Mouse (Mus musculus) embryonic facial prominence, embryonic 14.5 days (tissue): ENCODE measurements around the gene Mthfd1l. TPM values are rescaled to one million over a fixed set of nuclear protein-coding genes. Genes with fewer than 3 reads are reported as not detected.

ENCODE experiments used
- ATAC-seq: fragments of 200-750 bp; cut with Nextera tagmentation; 2 replicates; pipeline ENCODE4 v1.8.0; 2017; ENCODE audit warnings: low read depth, moderate number of reproducible peaks, moderate TSS enrichment
- DNase-seq: peaks from one replicate; pipeline ENCODE4 v3.0.0-alpha.2; 2015; ENCODE audit warnings: low spot score
- H3K27ac ChIP-seq: fragments of 300-500 bp; sonication (generic); replicated peaks from 2 replicates; pipeline ENCODE4 v1.5.1; 2014; ENCODE audit warnings: low read depth, mild to moderate bottlenecking, low read length, moderate library complexity
- H3K27me3 ChIP-seq: fragments of 300-500 bp; sonication (generic); replicated peaks from 2 replicates; pipeline ENCODE4 v1.6.1; 2014; ENCODE audit warnings: low read length; ENCODE audit not compliant: control insufficient read depth, insufficient read depth
- H3K36me3 ChIP-seq: fragments of 300-500 bp; sonication (generic); 2 replicates; pipeline ENCODE4 v1.6.1; 2014; ENCODE audit warnings: low read length, mixed read lengths; ENCODE audit not compliant: control insufficient read depth, insufficient read depth
- H3K4me1 ChIP-seq: fragments of 300-500 bp; sonication (generic); 2 replicates; pipeline ENCODE4 v1.6.1; 2014; ENCODE audit warnings: antibody characterized with exemption, low read length; ENCODE audit not compliant: control insufficient read depth, insufficient read depth
- H3K4me2 ChIP-seq: fragments of 300-500 bp; sonication (generic); 2 replicates; pipeline ENCODE4 v1.6.1; 2014; ENCODE audit warnings: low read depth, mild to moderate bottlenecking, low read length, moderate library complexity, mixed read lengths
- H3K4me3 ChIP-seq: fragments of 300-500 bp; sonication (generic); 2 replicates; pipeline ENCODE4 v1.5.1; 2014; ENCODE audit warnings: low read depth, mild to moderate bottlenecking, low read length
- H3K9ac ChIP-seq: fragments of 300-500 bp; sonication (generic); 2 replicates; pipeline ENCODE4 v1.6.1; 2014; ENCODE audit warnings: low read depth, mild to moderate bottlenecking, low read length, moderate library complexity, mixed read lengths
- H3K9me3 ChIP-seq: fragments of 300-500 bp; sonication (generic); 2 replicates; pipeline ENCODE4 v1.6.1; 2016; ENCODE audit warnings: low read length; ENCODE audit not compliant: control insufficient read depth
- WGBS: fragments of 180-500 bp; shearing (Covaris S2); extraction: QIAGEN DNeasy Blood & Tissue Kit; methylation state at CpG from one replicate; pipeline ENCODE4 v1.1.7; 2014; 5-methylcytosine and 5-hydroxymethylcytosine counted together
- polyA plus RNA-seq: library from polyadenylated mRNA; unstranded; fragments of >200 nt; fragmentation: Nextera tagmentation; extraction: Ambion mirVana; gene quantifications from 2 replicates; pipeline ENCODE4 v1.2.1, GENCODE M21; 2014

The Mthfd1l gene
- polyA plus RNA-seq, 1 experiment from 2014 or later: 8.6 TPM

- ATAC-seq: no peak
- Histone ChIP-seq H3K4me2 (no peak overlapping the region), H3K27me3 (no peaks in the 10 kb centered on the region), H3K36me3 (no peaks in the 10 kb centered on the region), H3K4me3 (no peak overlapping the region), H3K9me3 (no peaks in the 10 kb centered on the region), H3K27ac (no peak overlapping the region), H3K4me1 (no peaks in the 10 kb centered on the region), H3K9ac (no peak overlapping the region)
- 73% methylated on average over 15 of the region's 15 CpGs for WGBS
- DNase-seq: no peak
Measured at GRCm38 (mm10) chr10:4089885-4090284, 117.0 kb downstream of the Mthfd1l start.

- Histone ChIP-seq H3K4me2 (no peak overlapping the region), H3K4me1 (no peaks in the 10 kb centered on the region), H3K27me3 (no peaks in the 10 kb centered on the region), H3K9me3 (no peaks in the 10 kb centered on the region), H3K9ac (no peak overlapping the region), H3K36me3 (no peaks in the 10 kb centered on the region), H3K27ac (no peak overlapping the region), H3K4me3 (no peak overlapping the region)
- 97% methylated on average over 8 of the region's 8 CpGs for WGBS
- DNase-seq (no peak), ATAC-seq (no peak)
Measured at GRCm38 (mm10) chr10:4092990-4093389, 120.1 kb downstream of the Mthfd1l start.

- ATAC-seq: no peak
- no peak overlapping the region for H3K4me2 ChIP-seq
- no peaks in the 10 kb centered on the region for H3K36me3 ChIP-seq
- H3K9me3 ChIP-seq: no peaks in the 10 kb centered on the region
- no peak overlapping the region for H3K9ac ChIP-seq
- H3K27me3 ChIP-seq: no peaks in the 10 kb centered on the region
- 84% methylated on average over 9 of the region's 9 CpGs for WGBS
- no peak overlapping the region for H3K4me3 ChIP-seq
- H3K27ac ChIP-seq: no peak overlapping the region
- DNase-seq: no peak
- no peaks in the 10 kb centered on the region for H3K4me1 ChIP-seq
Measured at GRCm38 (mm10) chr10:4094093-4094817, 121.3 kb downstream of the Mthfd1l start.

- H3K27me3 ChIP-seq: no peaks in the 10 kb centered on the region
- H3K27ac ChIP-seq: no peak overlapping the region
- no peak overlapping the region for H3K4me2 ChIP-seq
- H3K36me3 ChIP-seq: no peaks in the 10 kb centered on the region
- DNase-seq (no peak), ATAC-seq (no peak)
- H3K4me1 ChIP-seq: no peaks in the 10 kb centered on the region
- H3K9ac ChIP-seq: no peak overlapping the region
- no peak overlapping the region for H3K4me3 ChIP-seq
- 79% methylated on average over 5 of the region's 5 CpGs for WGBS
- no peaks in the 10 kb centered on the region for H3K9me3 ChIP-seq
Measured at GRCm38 (mm10) chr10:4096151-4096550, 123.2 kb downstream of the Mthfd1l start.

GRCm38 (mm10) chr10:4100007-4100406, 127.1 kb downstream of the Mthfd1l start:
- H3K9ac ChIP-seq: no peak overlapping the region
- no peak for DNase-seq
- no peak overlapping the region for H3K4me3 ChIP-seq
- no peak overlapping the region for H3K27ac ChIP-seq
- no peaks in the 10 kb centered on the region for H3K4me1 ChIP-seq
- 90% methylated on average over 6 of the region's 6 CpGs for WGBS
- no peaks in the 10 kb centered on the region for H3K36me3 ChIP-seq
- no peaks in the 10 kb centered on the region for H3K27me3 ChIP-seq
- no peak overlapping the region for H3K4me2 ChIP-seq
- H3K9me3 ChIP-seq: no peaks in the 10 kb centered on the region
- no peak for ATAC-seq

GRCm38 (mm10) chr10:4105676-4106528, 133.0 kb downstream of the Mthfd1l start:
- Histone ChIP-seq H3K36me3 (no peaks in the 10 kb centered on the region), H3K4me1 (peaks cover 14% of the 10 kb centered on the region), H3K27ac (peak overlapping the region; percentile 39; the same call in 1 of the 2 replicates), H3K4me3 (no peak overlapping the region), H3K9ac (no peak overlapping the region), H3K9me3 (no peaks in the 10 kb centered on the region), H3K4me2 (no peak overlapping the region), H3K27me3 (no peaks in the 10 kb centered on the region)
- WGBS: 32% methylated on average over 10 of the region's 10 CpGs
- ATAC-seq: peak; percentile 75
- DNase-seq: peak; percentile 84

- H3K4me1 ChIP-seq: peaks cover 19% of the 10 kb centered on the region
- H3K9me3 ChIP-seq: no peaks in the 10 kb centered on the region
- no peak overlapping the region for H3K4me3 ChIP-seq
- H3K27me3 ChIP-seq: no peaks in the 10 kb centered on the region
- DNase-seq (peak; percentile 90), ATAC-seq (peak; percentile 65)
- no peak overlapping the region for H3K4me2 ChIP-seq
- WGBS: 43% methylated on average over 7 of the region's 7 CpGs
- H3K36me3 ChIP-seq: no peaks in the 10 kb centered on the region
- H3K9ac ChIP-seq: peak overlapping the region; percentile 37; the same call in 1 of the 2 replicates
- H3K27ac ChIP-seq: peak overlapping the region; percentile 44
Measured at GRCm38 (mm10) chr10:4107661-4108338, 134.9 kb downstream of the Mthfd1l start.

GRCm38 (mm10) chr10:4108462-4108861, 135.5 kb downstream of the Mthfd1l start:
- ATAC-seq: no peak
- no peaks in the 10 kb centered on the region for H3K36me3 ChIP-seq
- H3K4me3 ChIP-seq: no peak overlapping the region
- H3K27me3 ChIP-seq: no peaks in the 10 kb centered on the region
- 69% methylated on average over 9 of the region's 9 CpGs for WGBS
- H3K4me2 ChIP-seq: no peak overlapping the region
- no peaks in the 10 kb centered on the region for H3K9me3 ChIP-seq
- H3K4me1 ChIP-seq: peaks cover 19% of the 10 kb centered on the region
- no peak for DNase-seq
- peak overlapping the region; percentile 44 for H3K27ac ChIP-seq
- H3K9ac ChIP-seq: no peak overlapping the region
